Mouse (Mus musculus): ENCODE results near the gene Fli1. TPM values are rescaled to one million over a fixed set of nuclear protein-coding genes. Genes with fewer than 3 reads are reported as not detected.

The Fli1 gene
- polyA plus RNA-seq, 1 experiment from 2014 or later, result 22.8 TPM

DNA sequence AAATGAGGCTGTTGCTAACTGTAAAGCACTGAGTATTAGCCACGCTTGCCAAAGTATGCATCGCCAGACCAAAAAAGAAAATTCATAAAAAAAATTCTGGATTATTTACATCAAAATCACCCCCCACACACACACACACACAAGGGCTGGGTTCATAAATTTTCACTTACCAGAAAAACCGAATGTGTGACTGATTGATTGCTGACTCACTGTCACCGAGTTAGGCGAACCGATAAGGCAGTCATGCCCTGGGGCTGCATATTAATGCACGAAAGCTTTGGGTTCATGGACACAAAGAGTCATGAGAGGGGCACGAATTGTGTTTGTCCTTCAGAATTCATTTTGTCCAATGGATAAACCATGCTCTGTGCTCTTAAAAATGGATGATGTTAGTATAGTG, 17.2 kb upstream of the Fli1 start:
- Histone ChIP-seq H3K27ac (ENCODE audit: low read depth, low read length) (no peak overlapping the region), H3K36me3 (ENCODE audit: control insufficient read depth, insufficient read depth, low read length) (no peaks in the 10 kb centered on the region), H3K4me1 (ENCODE audit: control insufficient read depth, insufficient read depth, low read length) (peaks cover 2% of the 10 kb centered on the region; the same call in 1 of the 2 replicates), H3K9me3 (ENCODE audit: control insufficient read depth, low read length) (no peaks in the 10 kb centered on the region), H3K4me3 (ENCODE audit: low read depth, low read length) (no peak overlapping the region), H3K4me2 (ENCODE audit: low read depth) (no peak overlapping the region), H3K9ac (ENCODE audit: low read length) (no peak overlapping the region), H3K27me3 (ENCODE audit: control insufficient read depth, insufficient read depth, low read length) (no peaks in the 10 kb centered on the region)
- DNase-seq (ENCODE audit: low spot score) (no peak), ATAC-seq (ENCODE audit: insufficient read depth, low FRiP score, low TSS enrichment) (no peak)
- 67% methylated on average over 8 of the region's 8 CpGs for WGBS

DNA sequence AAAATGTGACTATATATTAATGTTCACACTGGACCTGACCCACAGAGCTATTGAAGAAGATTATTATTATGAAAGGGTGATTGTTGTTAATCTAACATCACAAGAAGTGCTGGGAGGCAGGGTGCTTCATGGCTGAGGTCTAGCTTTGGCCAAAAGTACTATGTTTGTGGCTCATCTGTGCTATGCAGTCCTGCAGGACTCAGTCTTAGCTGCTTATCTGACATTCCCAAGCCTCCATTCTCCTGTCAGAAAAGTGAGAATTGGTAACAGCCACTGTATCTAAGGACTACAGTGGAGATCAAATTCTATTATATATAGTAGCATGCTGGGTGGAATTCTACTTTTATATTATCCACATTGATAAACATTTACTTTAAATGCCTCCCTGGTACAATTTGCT, 16.8 kb upstream of the Fli1 start:
- Histone ChIP-seq H3K27ac (ENCODE audit: low read depth, low read length) (no peak overlapping the region), H3K9me3 (ENCODE audit: control insufficient read depth, low read length) (no peaks in the 10 kb centered on the region), H3K27me3 (ENCODE audit: control insufficient read depth, insufficient read depth, low read length) (no peaks in the 10 kb centered on the region), H3K9ac (ENCODE audit: low read length) (no peak overlapping the region), H3K4me3 (ENCODE audit: low read depth, low read length) (no peak overlapping the region), H3K4me2 (ENCODE audit: low read depth) (no peak overlapping the region), H3K4me1 (ENCODE audit: control insufficient read depth, insufficient read depth, low read length) (no peaks in the 10 kb centered on the region), H3K36me3 (ENCODE audit: control insufficient read depth, insufficient read depth, low read length) (no peaks in the 10 kb centered on the region)
- no peak for DNase-seq (ENCODE audit: low spot score)
- no peak for ATAC-seq (ENCODE audit: insufficient read depth, low FRiP score, low TSS enrichment)

DNA sequence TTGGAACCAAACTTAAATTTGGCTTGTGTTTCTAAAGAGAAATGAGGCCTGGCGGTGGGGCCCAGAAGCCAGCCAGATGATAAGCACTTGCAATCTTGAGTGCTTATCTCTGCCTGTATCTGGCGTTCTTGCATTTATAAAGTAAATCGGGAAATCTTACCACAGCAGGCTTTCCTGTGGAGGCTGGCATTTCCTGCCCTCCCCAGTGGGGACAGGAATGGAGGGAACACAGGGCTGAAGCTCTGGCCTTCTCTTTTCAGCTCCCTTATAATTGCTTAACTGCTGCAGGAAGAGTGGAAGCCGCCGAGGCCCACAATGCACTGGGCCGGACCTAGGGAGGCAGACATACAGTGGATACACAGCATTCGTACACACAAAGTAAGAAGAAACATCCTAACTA, 13.7 kb upstream of the Fli1 start:
- ATAC-seq (ENCODE audit: insufficient read depth, low FRiP score, low TSS enrichment), result no peak
- 85% methylated on average over 7 of the region's 7 CpGs for WGBS
- no peak overlapping the region for H3K4me2 ChIP-seq (ENCODE audit: low read depth)

DNA sequence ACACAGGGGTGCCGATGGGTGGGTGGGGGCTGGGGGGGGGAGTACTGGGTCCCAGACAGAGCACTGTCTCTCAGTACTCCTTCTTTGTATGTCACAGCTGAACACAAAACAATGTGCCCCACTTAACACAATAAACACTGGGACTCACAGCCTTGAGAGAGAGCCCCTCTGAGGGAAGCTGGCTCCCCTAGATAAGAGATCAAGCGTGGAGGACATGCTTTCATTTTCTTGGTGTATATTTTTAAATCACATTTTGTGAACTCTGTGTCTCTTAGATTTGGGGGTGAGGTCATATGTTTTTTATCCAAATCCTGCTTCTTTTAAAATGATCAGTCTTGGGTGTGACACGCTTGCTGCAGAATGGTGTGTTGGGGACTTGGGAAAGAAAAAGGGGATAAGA, 12.6 kb upstream of the Fli1 start:
- ATAC-seq (ENCODE audit: insufficient read depth, low FRiP score, low TSS enrichment) (no peak), DNase-seq (ENCODE audit: low spot score) (no peak)
- H3K9ac ChIP-seq (ENCODE audit: low read length), result no peak overlapping the region
- H3K27me3 ChIP-seq (ENCODE audit: control insufficient read depth, insufficient read depth, low read length), result no peaks in the 10 kb centered on the region
- H3K4me2 ChIP-seq (ENCODE audit: low read depth), result no peak overlapping the region
- no peak overlapping the region for H3K4me3 ChIP-seq (ENCODE audit: low read depth, low read length)
- whole genome bisulfite sequencing, result 91% methylated on average over 3 of the region's 3 CpGs
- no peaks in the 10 kb centered on the region for H3K9me3 ChIP-seq (ENCODE audit: control insufficient read depth, low read length)
- H3K4me1 ChIP-seq (ENCODE audit: control insufficient read depth, insufficient read depth, low read length), result no peaks in the 10 kb centered on the region; the same call in 1 of the 2 replicates
- H3K36me3 ChIP-seq (ENCODE audit: control insufficient read depth, insufficient read depth, low read length), result no peaks in the 10 kb centered on the region
- H3K27ac ChIP-seq (ENCODE audit: low read depth, low read length), result no peak overlapping the region

More for the DNA sequence above, 13.7 kb upstream of the Fli1 start:
- Histone ChIP-seq H3K36me3 (ENCODE audit: control insufficient read depth, insufficient read depth, low read length) (no peaks in the 10 kb centered on the region), H3K27me3 (ENCODE audit: control insufficient read depth, insufficient read depth, low read length) (no peaks in the 10 kb centered on the region), H3K27ac (ENCODE audit: low read depth, low read length) (no peak overlapping the region), H3K4me1 (ENCODE audit: control insufficient read depth, insufficient read depth, low read length) (no peaks in the 10 kb centered on the region), H3K9ac (ENCODE audit: low read length) (no peak overlapping the region), H3K4me3 (ENCODE audit: low read depth, low read length) (no peak overlapping the region), H3K9me3 (ENCODE audit: control insufficient read depth, low read length) (no peaks in the 10 kb centered on the region)
- DNase-seq (ENCODE audit: low spot score), result no peak

DNA sequence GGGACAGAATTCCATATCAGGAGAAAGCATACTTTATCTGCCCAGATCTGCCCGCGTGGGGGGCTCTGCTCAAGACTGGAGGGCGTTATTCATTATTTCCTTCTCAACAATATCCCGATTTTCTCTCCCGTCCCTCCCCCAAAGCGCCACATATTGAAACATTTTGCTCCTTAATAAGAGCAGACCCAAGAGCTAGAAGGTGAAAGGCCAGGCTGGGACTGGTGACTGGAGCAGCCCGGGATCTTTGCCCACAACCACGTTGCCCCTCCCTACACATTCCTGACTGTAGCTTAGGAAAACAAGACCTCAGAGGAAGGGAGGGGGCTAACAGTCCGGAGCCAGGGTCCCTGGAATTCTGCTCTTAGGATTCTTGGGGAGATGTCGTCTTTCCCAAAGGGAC, 7.9 kb upstream of the Fli1 start:
- H3K27ac ChIP-seq (ENCODE audit: low read depth, low read length), result peak overlapping the region; percentile 53; the same call in 1 of the 2 replicates
- DNase-seq (ENCODE audit: low spot score) (no peak), ATAC-seq (ENCODE audit: insufficient read depth, low FRiP score, low TSS enrichment) (no peak)
- no peak overlapping the region for H3K4me2 ChIP-seq (ENCODE audit: low read depth)
- H3K27me3 ChIP-seq (ENCODE audit: control insufficient read depth, insufficient read depth, low read length), result peaks cover 35% of the 10 kb centered on the region
- no peak overlapping the region for H3K9ac ChIP-seq (ENCODE audit: low read length)
- no peak overlapping the region for H3K4me3 ChIP-seq (ENCODE audit: low read depth, low read length)
- no peaks in the 10 kb centered on the region for H3K36me3 ChIP-seq (ENCODE audit: control insufficient read depth, insufficient read depth, low read length)
- H3K9me3 ChIP-seq (ENCODE audit: control insufficient read depth, low read length), result no peaks in the 10 kb centered on the region
- 3% methylated on average over 10 of the region's 10 CpGs for WGBS
- H3K4me1 ChIP-seq (ENCODE audit: control insufficient read depth, insufficient read depth, low read length), result peaks cover 16% of the 10 kb centered on the region

DNA sequence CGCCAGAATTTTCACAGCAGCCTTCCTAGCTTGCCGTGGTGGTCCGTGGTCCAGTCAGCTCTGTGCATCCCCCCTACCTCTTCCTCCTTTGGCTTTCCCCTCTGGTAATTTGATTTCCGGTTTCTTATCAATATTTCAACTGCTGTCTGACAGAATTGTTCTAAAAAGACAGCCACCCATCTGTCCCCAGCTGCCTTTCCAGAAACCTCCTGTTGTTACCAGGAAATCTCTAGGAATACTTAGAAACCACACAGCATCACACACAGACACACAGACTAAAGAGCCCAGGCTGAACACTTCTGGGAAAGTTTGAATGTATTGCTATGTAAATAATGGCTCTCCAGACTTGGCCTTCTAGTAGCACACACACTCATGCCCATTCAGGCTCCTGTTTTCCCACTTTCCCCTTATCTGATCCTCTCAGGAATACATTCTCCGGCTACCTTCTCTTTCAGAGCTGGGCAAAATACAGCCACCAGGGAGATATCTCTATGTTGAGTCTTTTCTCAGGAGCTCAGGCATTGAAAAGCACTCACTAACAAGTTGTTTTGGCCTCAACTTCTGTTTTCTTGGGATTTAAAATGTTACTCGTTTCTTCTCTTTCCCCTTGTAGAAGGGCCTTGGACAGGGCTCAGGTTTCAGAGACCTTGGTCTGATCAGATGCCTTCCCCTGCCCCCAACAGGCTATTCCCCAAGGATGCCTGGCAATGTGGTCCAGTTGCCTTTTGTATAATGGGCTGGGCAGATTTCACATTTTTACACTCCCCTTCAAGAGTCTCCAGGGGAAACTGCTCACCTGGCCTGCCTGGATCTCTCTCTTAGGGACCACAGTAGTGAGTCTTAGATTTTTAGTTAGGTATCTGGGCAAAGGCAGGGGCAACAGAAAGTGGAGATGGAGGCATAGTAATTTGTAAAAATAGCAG, 7.1 kb upstream of the Fli1 start:
- H3K9ac ChIP-seq (ENCODE audit: low read length), result no peak overlapping the region
- H3K4me1 ChIP-seq (ENCODE audit: control insufficient read depth, insufficient read depth, low read length), result peaks cover 24% of the 10 kb centered on the region
- no peaks in the 10 kb centered on the region for H3K9me3 ChIP-seq (ENCODE audit: control insufficient read depth, low read length)
- H3K4me2 ChIP-seq (ENCODE audit: low read depth), result no peak overlapping the region
- H3K27me3 ChIP-seq (ENCODE audit: control insufficient read depth, insufficient read depth, low read length), result peaks cover 43% of the 10 kb centered on the region
- no peak overlapping the region for H3K4me3 ChIP-seq (ENCODE audit: low read depth, low read length)
- H3K27ac ChIP-seq (ENCODE audit: low read depth, low read length), result peak overlapping the region; percentile 53; the same call in 1 of the 2 replicates
- H3K36me3 ChIP-seq (ENCODE audit: control insufficient read depth, insufficient read depth, low read length), result no peaks in the 10 kb centered on the region
- ATAC-seq (ENCODE audit: insufficient read depth, low FRiP score, low TSS enrichment), result no peak
- no peak for DNase-seq (ENCODE audit: low spot score)
- 14% methylated on average over 6 of the region's 6 CpGs for WGBS

DNA sequence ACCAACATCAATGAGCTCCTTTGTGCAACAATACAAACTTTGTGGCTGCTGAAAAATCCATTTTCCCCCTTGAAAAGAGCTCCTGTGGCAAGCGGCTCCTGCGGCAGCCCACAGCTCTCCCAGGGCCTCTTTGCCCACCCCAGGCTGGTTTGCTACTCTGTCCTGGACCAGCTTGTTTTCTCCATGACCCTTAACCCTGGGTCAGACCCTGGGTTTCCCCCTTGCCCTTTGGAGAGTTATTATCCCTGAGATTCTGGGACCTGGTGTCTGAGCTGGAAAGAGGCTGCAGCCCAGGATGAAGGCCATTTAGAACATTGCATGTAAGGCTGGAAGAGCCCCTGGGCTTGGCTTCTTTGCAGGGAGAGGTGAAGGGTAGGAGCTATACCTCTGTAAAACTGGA, 4.1 kb upstream of the Fli1 start:
- ATAC-seq (ENCODE audit: insufficient read depth, low FRiP score, low TSS enrichment), result no peak
- Histone ChIP-seq H3K4me2 (ENCODE audit: low read depth) (no peak overlapping the region), H3K4me1 (ENCODE audit: control insufficient read depth, insufficient read depth, low read length) (peaks cover 30% of the 10 kb centered on the region), H3K27ac (ENCODE audit: low read depth, low read length) (no peak overlapping the region), H3K9ac (ENCODE audit: low read length) (no peak overlapping the region), H3K27me3 (ENCODE audit: control insufficient read depth, insufficient read depth, low read length) (peaks cover 57% of the 10 kb centered on the region), H3K9me3 (ENCODE audit: control insufficient read depth, low read length) (no peaks in the 10 kb centered on the region), H3K36me3 (ENCODE audit: control insufficient read depth, insufficient read depth, low read length) (no peaks in the 10 kb centered on the region), H3K4me3 (ENCODE audit: low read depth, low read length) (no peak overlapping the region)
- DNase-seq (ENCODE audit: low spot score), result no peak
- WGBS, result 12% methylated on average over 2 of the region's 2 CpGs

DNA sequence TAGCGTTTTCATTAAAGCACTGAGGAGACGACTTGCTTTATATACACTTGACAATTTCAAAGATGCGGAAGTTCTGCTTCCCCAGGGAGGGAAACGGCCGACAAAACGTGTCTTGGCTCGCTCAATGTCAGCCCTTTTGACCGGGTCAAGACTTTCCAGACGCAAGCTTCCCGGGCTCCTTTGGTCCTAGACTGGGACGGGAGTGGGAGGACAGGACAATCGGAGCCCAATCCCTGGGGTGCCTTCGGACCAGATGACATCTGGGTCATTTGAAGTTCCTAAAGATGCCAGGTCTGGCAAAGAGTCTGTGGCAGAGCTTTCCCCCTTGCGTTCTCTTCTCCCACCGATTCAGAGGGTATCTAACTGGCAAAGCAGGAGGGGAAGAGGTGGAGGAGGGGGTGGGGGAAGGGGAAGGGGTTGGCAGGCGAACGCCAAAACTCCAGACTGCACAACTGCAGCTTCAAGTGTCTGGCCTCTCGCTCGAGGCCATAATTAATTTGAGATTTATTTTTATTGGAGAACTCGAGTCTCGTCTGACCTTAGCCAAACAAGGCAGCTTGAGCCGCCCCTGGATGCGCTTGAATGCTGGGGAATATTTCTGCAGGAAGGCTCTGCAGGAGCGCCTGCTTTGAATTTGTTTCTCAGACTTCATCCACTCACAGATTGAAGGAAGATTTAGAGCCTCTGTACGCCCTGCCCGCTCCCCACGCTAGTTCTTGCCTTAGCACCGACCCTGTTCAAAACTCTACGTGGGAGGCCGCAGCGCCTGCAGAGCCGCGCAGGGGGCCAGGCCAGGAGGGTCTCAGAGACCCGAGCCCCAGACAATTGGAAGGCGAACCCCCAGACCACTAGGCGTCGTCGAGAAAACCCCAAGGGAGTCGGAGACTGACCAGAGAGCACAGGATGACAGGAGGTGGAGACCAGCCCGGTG, 2.3 kb upstream of the Fli1 start:
- Histone ChIP-seq H3K27ac (ENCODE audit: low read depth, low read length) (0 out of 2 replicates have a peak overlapping the region, but pooled peaks have one; percentile 49), H3K27me3 (ENCODE audit: control insufficient read depth, insufficient read depth, low read length) (peaks cover 71% of the 10 kb centered on the region), H3K9ac (ENCODE audit: low read length) (no peak overlapping the region), H3K4me3 (ENCODE audit: low read depth, low read length) (no peak overlapping the region), H3K9me3 (ENCODE audit: control insufficient read depth, low read length) (no peaks in the 10 kb centered on the region), H3K4me2 (ENCODE audit: low read depth) (peak overlapping the region; percentile 38), H3K4me1 (ENCODE audit: control insufficient read depth, insufficient read depth, low read length) (peaks cover 31% of the 10 kb centered on the region), H3K36me3 (ENCODE audit: control insufficient read depth, insufficient read depth, low read length) (no peaks in the 10 kb centered on the region)
- ATAC-seq (ENCODE audit: insufficient read depth, low FRiP score, low TSS enrichment) (no peak), DNase-seq (ENCODE audit: low spot score) (peak; percentile 58)
- under 1% methylated on average over 40 of the region's 40 CpGs for WGBS
